Mouse (Mus musculus) A20 (cell line): ENCODE results near the gene Cyth3.

Experiments
- DNase-seq: peaks from one replicate; pipeline ENCODE4 v3.0.0-alpha.2; 2011; ENCODE audit warnings: low read depth, low spot score

The Cyth3 gene

DNA sequence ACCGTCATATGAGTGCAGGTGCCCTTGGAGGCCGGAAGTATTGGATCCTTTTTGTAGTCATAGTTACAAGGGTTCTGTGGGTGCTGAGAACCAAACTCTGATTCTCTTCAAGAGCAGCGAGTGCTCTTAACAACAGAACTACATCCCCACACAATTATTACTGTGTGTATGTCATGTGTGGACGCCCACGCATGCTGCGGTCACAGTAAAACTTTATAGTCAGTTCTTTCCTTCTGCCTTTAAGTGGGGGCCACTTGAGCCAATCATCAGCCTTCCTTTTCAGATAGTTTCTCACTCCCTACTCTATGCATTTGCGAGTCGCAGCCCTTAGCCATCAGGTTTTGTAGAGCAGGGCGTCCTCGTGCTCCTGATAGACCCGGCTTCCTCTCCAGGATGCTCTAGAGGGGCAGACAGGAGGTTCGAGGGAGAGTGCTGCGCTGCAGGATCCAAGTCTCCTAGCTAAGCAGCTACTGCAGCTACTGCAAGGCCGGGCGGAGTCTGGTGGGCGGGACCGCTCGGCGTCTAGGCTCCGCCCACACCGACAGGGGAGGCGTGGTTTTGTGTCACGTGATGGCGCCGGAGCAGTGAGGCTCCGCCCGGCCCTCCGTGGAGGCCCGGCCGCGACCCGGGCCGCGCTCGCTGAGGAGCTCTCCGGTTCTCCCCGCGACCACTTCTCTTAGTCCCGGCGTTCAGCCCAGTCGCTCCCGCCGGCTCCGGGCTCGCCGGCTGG, at the start of gene Cyth3:
Gene Cyth3, plus strand, starts transcription at position 555 of the 730 bp plus-strand sequence.
- peak; percentile 93 for DNase-seq

DNA sequence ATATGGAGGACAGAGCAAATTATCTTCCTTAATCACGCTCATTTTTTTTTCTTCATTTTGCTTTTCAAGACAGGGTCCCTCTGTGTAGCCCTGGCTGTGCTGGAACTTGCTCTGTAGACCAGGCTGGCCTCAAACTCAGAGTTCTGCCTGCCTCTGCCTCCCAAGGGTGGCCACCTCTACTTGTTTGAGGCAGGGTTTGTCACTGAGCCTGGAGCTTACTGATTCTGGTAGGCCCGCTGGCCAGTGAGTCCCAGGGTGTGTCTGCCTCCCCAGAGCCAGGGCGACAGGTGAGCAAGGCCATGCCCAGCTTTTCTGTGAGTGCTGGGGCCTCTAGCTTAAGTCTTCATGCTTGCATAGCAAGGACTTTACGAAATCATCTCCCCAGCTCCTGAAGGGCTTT, 49.2 kb upstream of the Cyth3 start:
- no peak for DNase-seq

GRCm38 (mm10) chr5:143574261-143575178, 47.7 kb upstream of the Cyth3 start:
- DNase-seq, result no peak

DNA sequence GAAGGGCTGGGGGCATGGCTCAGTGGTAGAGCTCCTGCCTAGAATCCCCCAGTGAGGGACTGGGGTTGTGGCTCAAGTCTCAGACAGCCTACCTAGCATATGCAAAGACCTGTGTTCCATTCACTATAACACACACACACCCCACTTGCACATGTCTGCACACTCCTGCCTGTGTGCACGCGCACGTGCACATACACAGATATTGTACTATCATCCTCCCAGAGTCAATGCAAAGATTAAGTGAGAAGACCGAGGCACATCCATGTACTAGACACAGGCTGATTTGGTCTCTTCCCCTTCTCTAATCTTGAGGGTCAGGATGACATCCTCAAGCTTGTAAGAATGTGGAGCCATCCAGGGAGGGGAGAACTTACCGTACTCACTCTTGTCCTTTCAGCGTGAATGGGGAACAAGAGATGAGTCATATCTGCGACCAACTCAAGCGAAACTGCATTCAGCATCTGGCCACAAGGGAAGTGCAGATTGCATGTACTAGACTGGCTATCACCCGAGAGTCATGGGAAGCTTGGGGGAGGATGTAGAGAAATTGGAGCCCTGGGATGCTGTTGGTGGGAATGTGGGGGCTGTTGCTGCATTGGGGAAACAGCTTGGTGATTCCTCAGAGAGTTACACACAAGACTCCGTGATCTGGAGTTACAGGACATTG, 42.6 kb upstream of the Cyth3 start:
- DNase-seq, result peak; percentile 81

DNA sequence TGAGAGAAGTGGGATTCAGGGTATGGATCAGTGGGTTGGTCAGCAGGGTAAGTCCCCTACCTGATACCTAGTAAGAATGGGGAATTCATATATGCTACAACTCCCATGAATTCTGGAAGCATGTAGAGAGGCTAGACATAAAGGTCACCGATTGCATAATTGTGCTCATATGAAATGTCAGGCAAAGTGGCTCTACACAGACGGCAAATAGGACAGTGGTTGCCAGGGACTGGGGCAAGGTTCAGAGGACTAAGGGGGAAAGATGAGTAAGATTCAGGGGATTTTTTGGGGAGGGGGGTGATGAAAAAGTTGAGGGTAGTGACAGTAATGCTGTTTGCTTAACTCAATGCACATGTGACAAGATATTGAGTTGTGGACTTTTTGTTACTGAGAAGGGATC, 41.3 kb upstream of the Cyth3 start:
- DNase-seq, result no peak

DNA sequence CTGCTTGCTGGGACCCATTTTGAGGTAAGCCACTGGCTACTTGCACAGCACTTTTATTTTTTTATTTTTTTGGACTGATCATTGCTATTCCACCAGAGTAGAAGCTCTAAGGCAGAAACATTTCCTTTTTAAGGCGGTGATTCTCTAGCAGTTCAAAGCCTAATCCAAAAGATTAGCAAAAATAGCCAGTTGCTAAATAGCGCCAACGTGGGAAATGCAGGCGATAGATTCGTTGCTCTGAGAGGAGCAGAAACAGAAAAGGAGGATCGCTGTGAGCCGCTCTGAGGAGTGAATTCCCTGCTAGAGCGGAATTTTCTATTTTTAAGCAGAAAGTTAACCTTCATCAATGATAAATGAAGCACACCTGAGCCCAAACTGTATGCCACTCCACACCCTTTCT, 40.4 kb upstream of the Cyth3 start:
- no peak for DNase-seq

DNA sequence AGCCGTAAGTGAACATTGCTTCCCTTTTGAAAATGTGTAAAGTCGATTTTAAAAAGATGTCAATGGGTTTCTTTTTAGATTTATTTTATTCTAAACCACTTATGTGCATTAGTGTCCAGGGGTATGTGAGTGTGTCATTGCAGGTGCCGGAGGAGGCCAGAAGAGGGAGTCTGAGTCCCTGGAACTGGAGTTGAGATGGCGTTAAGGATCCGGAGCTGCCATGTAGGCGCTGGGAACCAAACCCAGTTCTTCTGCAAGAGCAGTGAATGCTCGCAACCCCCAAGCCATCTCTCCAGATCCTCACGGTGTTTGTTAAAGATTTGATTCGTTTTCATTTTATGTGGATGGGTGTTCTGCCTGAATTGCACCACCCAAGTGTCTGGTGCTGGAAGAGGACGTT, 39.2 kb upstream of the Cyth3 start:
- DNase-seq, result no peak

DNA sequence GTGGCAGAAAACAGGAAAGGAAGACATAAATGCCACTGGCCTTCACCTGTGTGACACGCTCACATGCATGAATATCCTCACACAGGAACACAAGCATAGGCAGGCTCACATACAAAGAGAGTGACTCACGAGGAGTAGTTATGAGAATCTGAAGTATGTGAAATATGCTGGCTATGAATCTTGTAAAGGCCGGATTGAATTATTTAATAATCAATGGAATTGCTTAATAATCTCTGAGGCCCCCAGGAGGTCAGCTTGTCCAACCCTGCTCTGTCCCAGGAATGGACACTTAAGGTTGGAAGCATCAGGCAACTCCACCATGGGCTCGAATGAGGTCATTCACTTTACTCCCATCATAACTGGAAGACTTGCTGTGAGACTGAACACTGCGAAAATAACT, 37.3 kb upstream of the Cyth3 start:
- no peak for DNase-seq

DNA sequence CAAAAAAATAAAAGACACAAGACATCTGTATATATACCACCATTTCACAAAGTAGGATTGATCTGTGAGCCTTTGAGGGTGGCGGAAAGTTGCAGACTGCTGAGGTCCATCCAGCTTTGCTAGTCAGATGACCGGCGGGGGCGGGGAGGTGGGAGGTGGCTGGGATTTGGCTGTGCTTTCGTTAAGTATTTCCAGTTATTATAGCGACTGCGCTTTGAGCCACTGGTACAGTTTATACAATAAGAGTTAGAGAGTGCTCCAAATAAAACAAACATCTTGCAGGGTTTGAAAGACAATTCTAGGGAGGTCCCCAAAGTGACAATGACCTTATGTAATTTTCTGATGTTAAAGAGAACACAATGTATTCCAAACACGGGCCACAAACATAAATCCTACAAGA, 35.9 kb upstream of the Cyth3 start:
- no peak for DNase-seq

GRCm38 (mm10) chr5:143589108-143589507, 33.1 kb upstream of the Cyth3 start:
- DNase-seq, result no peak

GRCm38 (mm10) chr5:143592926-143593325, 29.3 kb upstream of the Cyth3 start:
- DNase-seq, result no peak

- no peak for DNase-seq
Observed at GRCm38 (mm10) chr5:143593563-143594146, 28.6 kb upstream of the Cyth3 start.

GRCm38 (mm10) chr5:143594291-143595065, 27.8 kb upstream of the Cyth3 start:
- no peak for DNase-seq

- peak; percentile 30 for DNase-seq
Observed at GRCm38 (mm10) chr5:143602051-143602450, 20.2 kb upstream of the Cyth3 start.

GRCm38 (mm10) chr5:143604157-143604774, 18.0 kb upstream of the Cyth3 start:
- DNase-seq, result no peak

- no peak for DNase-seq
Observed at GRCm38 (mm10) chr5:143606756-143607155, 15.5 kb upstream of the Cyth3 start.

DNA sequence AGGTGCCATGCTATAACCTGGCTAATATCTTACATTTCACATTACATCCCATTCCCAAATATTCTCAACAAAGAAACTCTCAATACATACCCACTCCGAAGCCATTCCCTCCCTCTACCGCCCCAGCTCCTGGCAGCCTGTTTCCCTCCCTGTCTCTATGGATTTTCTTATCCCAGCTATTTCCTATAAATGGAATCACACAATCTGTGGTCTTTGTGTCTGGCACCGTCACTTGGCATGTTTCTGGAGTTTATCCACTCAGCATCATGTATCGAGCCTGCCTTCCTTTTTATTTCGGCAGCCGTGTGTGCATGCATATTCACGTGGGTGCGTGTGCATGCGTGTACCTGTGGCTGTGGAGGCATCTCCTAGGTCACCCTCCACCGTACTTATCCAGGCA, 14.1 kb upstream of the Cyth3 start:
- no peak for DNase-seq

- DNase-seq, result no peak
Observed at GRCm38 (mm10) chr5:143611954-143612353, 10.3 kb upstream of the Cyth3 start.

DNA sequence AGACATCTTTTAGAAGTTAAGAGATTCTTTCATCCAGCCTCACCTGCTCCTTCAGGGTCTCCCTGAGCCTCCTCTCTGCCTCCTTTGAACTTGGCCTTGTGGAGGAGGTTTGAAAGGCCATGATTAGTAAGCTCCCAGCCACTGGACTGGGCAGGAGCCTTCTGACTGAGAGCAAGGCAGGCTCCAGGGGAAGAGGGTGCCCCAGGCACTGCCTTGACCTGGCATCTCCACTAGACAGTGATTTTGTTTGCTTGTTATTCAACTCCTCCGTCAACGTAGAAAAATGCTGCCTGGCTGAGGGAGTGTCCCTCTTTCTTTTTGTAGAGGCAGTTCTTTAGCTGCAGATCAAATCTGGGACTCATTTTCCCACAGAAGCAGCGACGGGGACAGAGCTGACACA, 9.0 kb upstream of the Cyth3 start:
- no peak for DNase-seq

DNA sequence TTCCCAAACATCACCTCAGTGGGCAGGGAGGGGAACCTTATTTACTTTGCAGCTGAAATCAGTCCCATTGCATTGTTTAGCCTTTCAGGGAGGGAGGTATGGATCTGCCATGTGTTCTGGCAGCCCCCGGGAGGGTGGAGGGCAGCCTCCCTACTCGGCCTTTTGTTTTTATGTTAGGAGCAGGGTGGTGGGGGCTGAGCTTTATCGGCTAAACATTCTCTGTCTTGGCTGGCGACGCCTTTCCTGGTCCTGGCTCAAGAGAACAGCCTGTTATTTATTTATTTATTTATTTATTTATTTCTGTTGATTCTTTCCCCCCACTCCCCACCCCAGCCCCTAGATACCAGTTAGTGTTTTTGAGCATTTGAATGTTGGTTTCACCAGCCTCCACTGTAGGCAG, 7.7 kb upstream of the Cyth3 start:
- DNase-seq, result no peak

GRCm38 (mm10) chr5:143615353-143615752, 6.9 kb upstream of the Cyth3 start:
- no peak for DNase-seq
